Mouse (Mus musculus) spleen, adult 2 months (tissue): ENCODE results near the gene Casp3. TPM values are rescaled to one million over a fixed set of nuclear protein-coding genes. Genes with fewer than 3 reads are reported as not detected.

Experiments
- DNase-seq, 2 experiments: peaks; one replicate each; pipeline versions ENCODE4 v3.0.0 to v3.0.0-alpha.2; 2012 to 2021; ENCODE audit warnings: low spot score in 2 of 2, low read depth in 1 of 2
- H3K27ac ChIP-seq: fragments of 200-500 bp; 2 replicates; pipeline ENCODE4 v1.5.1; 2012; ENCODE audit warnings: low read length, inconsistent platforms; ENCODE audit not compliant: insufficient read depth
- H3K27me3 ChIP-seq: fragments of 200-500 bp; 2 replicates; pipeline ENCODE4 v1.6.1; 2012; ENCODE audit warnings: mild to moderate bottlenecking, moderate library complexity, low read length, inconsistent platforms; ENCODE audit not compliant: control insufficient read depth, insufficient read depth
- H3K36me3 ChIP-seq: fragments of 200-500 bp; 2 replicates; pipeline ENCODE4 v1.6.1; 2012; ENCODE audit warnings: mild to moderate bottlenecking, low read length, inconsistent platforms; ENCODE audit not compliant: control insufficient read depth, insufficient read depth
- H3K4me1 ChIP-seq: fragments of 200-500 bp; 2 replicates; pipeline ENCODE4 v1.6.1; 2011; ENCODE audit warnings: inconsistent platforms; ENCODE audit not compliant: control insufficient read depth, insufficient read depth, insufficient read length
- H3K4me3 ChIP-seq: fragments of 200-500 bp; 2 replicates; pipeline ENCODE4 v1.5.1; 2011; ENCODE audit warnings: mild to moderate bottlenecking, inconsistent platforms; ENCODE audit not compliant: insufficient read depth, insufficient read length; ENCODE audit errors: extremely low read depth
- CTCF ChIP-seq: fragments of 200-500 bp; IDR thresholded peaks from 2 replicates; pipeline ENCODE4 v1.5.1; 2011; ENCODE audit warnings: mild to moderate bottlenecking, inconsistent platforms; ENCODE audit not compliant: insufficient read depth, insufficient read length, insufficient replicate concordance; ENCODE audit errors: extremely low read depth
- POLR2A ChIP-seq: fragments of 200-500 bp; IDR thresholded peaks from 2 replicates; pipeline ENCODE4 v1.6.1; 2011; ENCODE audit warnings: low read depth, low read length, inconsistent platforms
- WGBS: fragments of 180-500 bp; shearing (Covaris S2); methylation state at CpG from one replicate; pipeline ENCODE4 v1.1.7; 2018; 5-methylcytosine and 5-hydroxymethylcytosine counted together
- polyA plus RNA-seq: library from polyadenylated mRNA; depleted of rRNA; stranded (reverse); fragments of >200 nt; gene quantifications from 2 replicates; pipeline ENCODE4 v1.2.3, GENCODE M21; 2012; rRNA removed

The Casp3 gene
- polyA plus RNA-seq, 1 experiment = 5.0 TPM

- H3K4me3 ChIP-seq = no peak overlapping the region
These were observed 34.8 kb downstream of the Casp3 start for GRCm38 (mm10) chr8:46651872-46652271.

GRCm38 (mm10) chr8:46655919-46656318 lies 38.8 kb downstream of the Casp3 start:
- DNase-seq = no peak
- no peak for TF ChIP-seq CTCF
- no peak for TF ChIP-seq POLR2A
- no peaks in the 10 kb centered on the region for H3K27me3 ChIP-seq
- WGBS = 65% methylated on average over 2 of the region's 2 CpGs
- no peak overlapping the region for H3K27ac ChIP-seq
- no peaks in the 10 kb centered on the region; the same call in 1 of the 2 replicates for H3K4me1 ChIP-seq
- H3K4me3 ChIP-seq = no peak overlapping the region
- no peaks in the 10 kb centered on the region for H3K36me3 ChIP-seq

More at GRCm38 (mm10) chr8:46651872-46652271, 34.8 kb downstream of the Casp3 start:
- Histone ChIP-seq H3K27ac (no peak overlapping the region), H3K4me1 (no peaks in the 10 kb centered on the region; the same call in 1 of the 2 replicates), H3K27me3 (no peaks in the 10 kb centered on the region), H3K36me3 (no peaks in the 10 kb centered on the region)
- no peak for TF ChIP-seq POLR2A
- no peak for TF ChIP-seq CTCF
- no peak for DNase-seq
- 25% methylated on average over 9 of the region's 9 CpGs for WGBS

- TF ChIP-seq CTCF (peak; percentile 78; the same call in 1 of the 2 replicates), POLR2A (no peak)
- Histone ChIP-seq H3K4me3 (no peak overlapping the region), H3K36me3 (no peaks in the 10 kb centered on the region), H3K27me3 (no peaks in the 10 kb centered on the region), H3K4me1 (no peaks in the 10 kb centered on the region), H3K27ac (no peak overlapping the region)
- WGBS = 1% methylated on average over 2 of the region's 2 CpGs
- peak in 1 of 2 experiments; percentile 64 for DNase-seq
These were observed 54.4 kb downstream of the Casp3 start for GRCm38 (mm10) chr8:46671496-46671895.

GRCm38 (mm10) chr8:46680671-46681365 lies 63.7 kb downstream of the Casp3 start:
- no peaks in the 10 kb centered on the region for H3K27me3 ChIP-seq
- H3K4me1 ChIP-seq = no peaks in the 10 kb centered on the region
- DNase-seq = no peak
- TF ChIP-seq POLR2A (no peak), CTCF (no peak)
- 52% methylated on average over 5 of the region's 5 CpGs for WGBS
- no peak overlapping the region for H3K4me3 ChIP-seq
- no peak overlapping the region for H3K27ac ChIP-seq
- H3K36me3 ChIP-seq = no peaks in the 10 kb centered on the region

- Histone ChIP-seq H3K27ac (peak overlapping the region; percentile 91), H3K4me1 (no peaks in the 10 kb centered on the region), H3K27me3 (no peaks in the 10 kb centered on the region), H3K4me3 (peak overlapping the region; percentile 67), H3K36me3 (no peaks in the 10 kb centered on the region)
- TF ChIP-seq CTCF (peak; percentile 6; the same call in 1 of the 2 replicates), POLR2A (no peak)
- peak; percentile 88 to 92 for DNase-seq
- under 1% methylated on average over 19 of the region's 19 CpGs for WGBS
These were observed 69.7 kb downstream of the Casp3 start for GRCm38 (mm10) chr8:46686664-46687336.

Other genes with a start within 250 kb of the Casp3 start
- gene Acsl1, start 146.3 kb upstream of the Casp3 start, polyA plus RNA-seq = 11.3 and 13.2 TPM in 2 replicates
- gene Cenpu, start 65.3 kb upstream of the Casp3 start, polyA plus RNA-seq = 1.5 and 2.3 TPM in 2 replicates
- 1.8 and 2.5 TPM in 2 replicates for gene Primpol, start 79 bp upstream of the Casp3 start, polyA plus RNA-seq
- gene Irf2, start 122.4 kb downstream of the Casp3 start, polyA plus RNA-seq = 28.7 and 28.8 TPM in 2 replicates